Mouse (Mus musculus) E14TG2a.4 (cell line): ENCODE data around the gene Ephb3.

Experiments
- CTCF ChIP-seq: conservative IDR thresholded peaks from 2 replicates; pipeline ENCODE4 v1.5.1; 2014; ENCODE audit warnings: low read length
- NANOG ChIP-seq: IDR thresholded peaks from 2 replicates; pipeline ENCODE4 v1.6.1; 2014; ENCODE audit warnings: borderline replicate concordance, low read length, mixed read lengths

- TF ChIP-seq CTCF (no peak), NANOG (no peak)
Observed at GRCm38 (mm10) chr16:21202731-21203130, 1.8 kb upstream of the Ephb3 start.
